Mouse (Mus musculus): ENCODE measurements around the gene Cd101.

The Cd101 gene

DNA sequence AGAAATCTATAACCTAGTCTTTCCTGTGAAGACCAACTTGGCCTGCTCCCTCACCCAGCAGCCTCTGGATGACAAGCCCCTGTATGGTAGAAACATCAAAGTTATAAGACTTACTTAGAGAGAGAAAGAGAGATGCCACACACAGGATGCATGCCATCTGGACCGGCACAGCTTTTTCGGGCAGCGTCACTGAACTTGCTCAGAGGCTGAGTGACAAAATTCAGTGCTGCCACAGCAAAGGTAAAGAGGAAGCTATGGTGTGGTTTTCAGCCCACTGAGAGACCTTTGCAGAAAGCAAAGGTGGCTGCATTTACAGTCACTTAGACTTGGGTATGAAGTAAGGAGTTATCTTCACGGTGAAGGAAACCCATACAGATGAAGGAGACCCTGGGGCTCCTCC is at the start of gene Cd101:
TSS of gene Cd101 (minus strand) at position 218 of the 400 bp plus-strand sequence.
- DNase-seq (ENCODE audit: low read depth, low spot score) = no peak

DNA sequence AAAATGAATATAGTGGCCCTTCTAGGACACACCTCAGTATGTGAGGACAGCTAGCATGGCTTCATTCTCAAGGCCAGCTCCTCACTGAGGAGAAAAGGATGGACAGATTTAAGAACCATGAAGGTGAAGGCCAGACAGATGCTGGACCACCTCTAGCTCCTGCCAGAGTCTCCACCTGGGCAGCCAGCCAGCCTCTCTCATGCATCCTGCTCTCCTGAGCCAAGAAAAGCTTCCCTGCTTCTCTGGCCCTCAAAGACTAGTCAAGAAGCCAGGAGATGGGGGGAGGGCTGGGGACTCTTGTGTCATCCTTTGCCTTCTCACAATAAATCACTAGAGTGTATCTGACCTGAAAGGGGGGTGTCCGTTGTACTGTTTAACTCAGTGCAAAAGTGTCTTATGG is 49.0 kb upstream of the Cd101 start:
- DNase-seq (ENCODE audit: low read depth, low spot score) = no peak

DNA sequence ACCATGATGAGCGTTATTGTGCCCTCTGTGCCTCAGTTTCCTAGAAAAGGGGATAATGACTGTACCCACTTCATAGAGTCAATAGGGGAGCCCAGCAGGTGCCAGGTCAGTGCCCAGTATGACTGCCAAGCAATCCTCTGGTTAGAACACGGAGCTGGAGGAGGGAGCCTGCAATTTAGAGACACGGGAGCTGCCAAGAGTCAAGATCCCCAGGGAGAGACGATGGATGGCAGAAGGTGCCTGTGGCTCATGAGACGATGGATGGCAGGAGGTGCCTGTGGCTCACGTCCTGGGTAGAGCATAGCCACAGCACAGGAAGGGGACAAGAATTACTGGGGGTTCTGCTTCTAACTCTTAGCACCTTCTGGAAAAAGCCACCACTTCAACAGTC is 48.3 kb upstream of the Cd101 start:
- no peak for DNase-seq (ENCODE audit: low read depth, low spot score)

DNA sequence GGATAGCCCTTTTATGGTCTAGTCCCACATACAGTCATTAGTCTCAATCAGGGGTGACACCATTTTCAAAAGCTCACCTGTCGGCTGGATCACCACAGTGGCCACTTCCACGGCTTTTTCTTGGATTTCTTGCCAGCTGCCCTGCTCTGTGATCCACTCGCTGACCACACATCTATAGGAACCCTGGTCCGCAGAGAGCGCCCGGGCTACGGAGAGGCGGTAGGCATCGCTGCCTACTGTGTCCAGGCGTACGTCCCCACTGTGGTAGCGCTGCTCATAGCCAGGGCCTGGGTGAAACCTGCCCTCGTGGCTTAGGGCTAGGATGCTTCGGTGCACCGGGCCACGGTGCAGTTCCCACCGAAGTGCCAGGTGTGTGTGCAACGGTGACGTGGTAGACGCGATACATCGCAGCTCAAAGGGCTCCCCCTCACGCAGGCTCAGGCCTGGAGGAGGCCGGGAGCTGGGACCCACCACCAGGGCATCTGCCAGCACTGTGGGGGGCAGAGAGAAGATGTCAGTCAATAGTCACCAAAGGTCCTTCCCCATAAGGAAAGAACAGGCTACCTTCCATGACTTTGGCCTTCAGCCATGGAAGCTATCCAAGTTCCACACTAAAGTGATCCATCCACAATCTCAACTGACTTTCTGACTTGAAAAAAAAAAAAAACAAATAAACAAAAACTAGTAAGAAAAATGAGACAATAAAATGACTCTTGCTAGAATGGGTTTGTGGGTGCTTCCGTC is 47.8 kb upstream of the Cd101 start:
- DNase-seq (ENCODE audit: low read depth, low spot score) = no peak

DNA sequence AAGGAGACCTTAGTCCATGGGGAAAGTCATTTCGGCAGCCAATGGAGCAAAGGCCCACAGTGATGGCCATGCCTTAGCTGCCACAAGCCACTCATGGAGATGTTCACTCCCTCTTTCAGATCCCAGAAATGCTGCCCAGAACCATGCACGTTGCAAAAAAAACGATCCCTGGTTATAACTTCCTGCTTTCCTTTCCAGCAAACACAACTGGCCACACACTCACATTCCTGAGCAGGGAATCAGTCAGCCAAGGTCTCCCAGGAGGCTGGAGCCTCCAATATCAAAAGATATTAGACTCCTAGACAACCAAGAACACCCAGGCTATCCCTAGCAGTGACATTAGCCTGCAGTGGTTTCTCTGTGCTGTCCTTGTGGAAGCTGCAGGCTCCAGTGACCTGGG is 46.5 kb upstream of the Cd101 start:
- DNase-seq (ENCODE audit: low read depth, low spot score) = no peak

DNA sequence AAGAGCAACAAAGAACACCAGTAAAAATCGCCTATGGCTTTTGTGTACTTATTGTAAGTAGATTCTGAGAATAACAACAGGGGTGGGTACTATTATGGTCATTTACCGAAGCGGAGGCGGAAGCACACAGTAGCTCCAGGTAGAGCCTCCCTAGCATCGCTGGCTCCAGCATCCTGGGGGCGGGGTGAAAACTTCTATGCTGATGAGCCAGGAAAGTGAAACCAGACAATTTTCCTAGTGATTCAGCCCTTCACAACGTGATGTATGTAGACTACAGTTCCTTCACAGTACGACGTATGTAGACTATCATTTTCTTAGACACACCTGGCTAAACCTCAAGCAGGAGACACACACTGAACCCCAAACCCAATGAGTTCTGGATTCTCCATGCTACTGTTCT is 44.0 kb upstream of the Cd101 start:
- DNase-seq (ENCODE audit: low read depth, low spot score) = no peak

DNA sequence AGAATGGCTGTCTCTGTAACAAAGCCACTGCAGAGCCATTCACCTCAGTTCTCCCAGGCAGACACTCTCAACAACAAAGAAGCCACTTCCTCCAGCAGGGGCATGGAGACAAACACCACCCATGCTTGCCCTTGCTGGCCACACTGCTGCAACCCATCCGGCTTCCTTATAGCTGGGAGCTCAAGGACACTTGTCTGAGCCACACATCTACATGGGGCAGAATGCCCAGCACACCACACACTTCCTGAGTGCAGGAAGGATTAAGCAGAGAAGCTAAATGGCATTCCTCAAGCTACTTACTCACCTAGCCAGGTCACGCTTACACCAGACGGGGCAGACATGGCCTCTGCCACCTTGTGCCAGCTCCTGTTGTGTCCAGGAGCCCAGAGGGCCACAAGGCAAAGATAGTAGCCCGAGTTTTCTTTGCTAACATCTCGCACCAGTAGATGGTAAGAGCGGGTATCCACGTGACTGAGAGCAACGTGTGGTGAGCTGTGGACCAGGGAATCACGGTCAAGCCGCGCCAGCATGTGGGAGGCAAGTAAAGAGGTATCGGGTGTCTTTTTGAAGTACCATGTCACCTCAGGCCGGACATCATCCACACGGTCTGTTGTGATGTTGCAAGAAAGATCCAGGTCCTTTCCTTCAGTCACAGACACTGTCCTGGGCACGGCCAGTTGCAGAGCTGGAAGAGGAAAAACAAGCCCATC is 43.3 kb upstream of the Cd101 start:
- no peak for DNase-seq (ENCODE audit: low read depth, low spot score)

DNA sequence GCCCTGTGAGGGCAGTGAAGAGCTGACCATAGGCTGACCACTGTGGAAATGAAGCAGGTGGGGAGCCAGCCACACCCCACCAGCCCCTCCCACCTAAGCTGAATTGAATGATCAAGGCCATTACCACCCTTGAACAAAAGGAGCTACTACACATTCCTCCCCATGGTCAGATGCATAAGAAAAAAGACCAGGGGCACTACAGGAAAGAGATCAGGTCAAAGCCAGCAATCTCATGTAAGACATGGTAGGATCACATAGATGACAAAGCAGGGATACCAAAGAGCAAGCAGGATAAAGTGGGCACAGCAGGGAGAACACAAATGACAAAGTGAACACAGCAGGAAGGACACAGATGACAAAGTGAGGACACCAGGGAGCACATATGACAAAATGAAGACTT is 42.2 kb upstream of the Cd101 start:
- no peak for DNase-seq (ENCODE audit: low read depth, low spot score)

DNA sequence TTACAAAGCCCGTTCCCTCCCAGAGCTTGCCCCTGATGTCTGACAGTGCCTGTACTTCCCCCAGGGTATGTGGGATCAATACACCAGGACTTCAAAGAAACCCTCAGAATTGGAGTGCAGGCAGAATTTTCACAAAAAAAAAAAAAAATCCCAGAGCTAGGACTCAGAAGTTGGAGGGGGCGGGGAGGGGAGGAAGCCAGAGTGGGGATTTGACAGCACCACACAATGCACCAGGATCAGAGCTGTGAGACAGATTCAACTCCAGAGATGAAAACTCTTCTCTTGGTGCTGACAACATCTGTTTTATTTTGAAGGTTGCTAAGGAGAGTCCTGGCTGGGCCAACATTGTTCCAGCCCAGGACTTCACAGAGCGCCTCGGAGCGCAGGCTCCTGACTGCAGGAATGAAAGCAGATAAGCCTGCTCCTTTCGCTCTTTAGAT is 41.5 kb upstream of the Cd101 start:
- DNase-seq (ENCODE audit: low read depth, low spot score) = no peak

DNA sequence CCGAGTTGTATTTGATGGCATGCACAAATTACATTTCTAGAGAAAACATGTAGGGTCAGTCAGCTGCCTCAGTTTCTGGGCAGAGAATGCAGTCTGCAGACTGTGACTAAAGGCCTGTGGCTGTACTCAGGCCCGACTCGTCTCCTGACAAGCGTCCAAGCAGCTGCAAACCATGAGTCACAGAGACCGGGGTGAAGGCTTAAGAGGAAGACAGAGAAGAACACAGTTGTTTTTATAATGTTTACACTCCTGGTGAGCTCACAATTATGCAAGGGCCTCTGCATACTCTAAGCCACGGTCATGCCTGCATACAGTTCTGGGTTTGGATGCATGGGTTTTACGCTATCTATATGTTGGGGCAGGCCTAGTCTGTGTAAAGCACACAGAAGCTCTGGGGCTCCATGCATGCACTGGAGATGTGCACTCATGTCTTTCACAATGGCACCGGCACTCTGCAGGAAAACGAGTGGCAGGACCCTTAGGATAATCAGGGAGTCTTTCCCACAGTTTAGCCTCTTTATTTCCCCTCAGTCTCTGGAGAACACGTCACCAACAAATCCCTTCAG is 41.0 kb upstream of the Cd101 start:
- no peak for DNase-seq (ENCODE audit: low read depth, low spot score)

DNA sequence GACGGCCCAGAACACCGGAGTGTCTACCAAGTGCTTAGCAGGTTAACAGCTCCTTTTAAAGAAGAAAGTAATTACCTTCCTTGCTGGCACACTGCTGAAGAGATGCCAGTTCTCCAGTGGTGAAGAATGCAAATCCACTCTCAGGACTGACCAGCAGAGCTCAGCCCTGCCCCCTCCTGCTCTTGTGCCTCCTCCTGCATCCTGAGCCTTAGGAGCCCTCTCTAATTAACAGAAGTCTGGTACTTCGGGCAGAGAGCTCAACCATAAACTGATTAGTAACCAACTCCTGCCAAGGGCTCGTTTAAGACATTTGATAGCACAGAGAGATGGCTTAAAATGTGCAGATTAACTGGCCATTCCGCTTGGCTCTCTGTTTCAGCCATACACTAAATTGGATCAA is 39.3 kb upstream of the Cd101 start:
- DNase-seq (ENCODE audit: low read depth, low spot score) = no peak

DNA sequence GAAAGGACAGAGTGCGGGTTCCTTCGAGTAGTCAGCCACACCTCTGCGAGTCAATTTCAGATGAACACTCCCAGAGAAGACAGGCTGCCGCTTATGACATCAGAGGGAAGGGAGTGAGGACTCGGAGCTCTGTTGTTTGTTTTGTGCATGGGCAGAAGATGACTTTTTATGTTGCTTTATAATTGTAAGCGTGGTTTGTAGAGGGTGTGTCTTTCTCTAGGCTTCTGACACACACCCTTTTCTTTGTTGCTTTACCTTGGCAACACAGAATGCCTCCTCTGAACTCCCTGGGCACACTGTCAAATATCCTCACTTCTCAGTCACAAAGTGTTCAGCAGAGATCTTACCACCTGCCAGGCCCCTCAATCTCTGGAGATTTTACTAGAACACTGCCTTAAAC is 36.8 kb upstream of the Cd101 start:
- DNase-seq (ENCODE audit: low read depth, low spot score) = no peak

DNA sequence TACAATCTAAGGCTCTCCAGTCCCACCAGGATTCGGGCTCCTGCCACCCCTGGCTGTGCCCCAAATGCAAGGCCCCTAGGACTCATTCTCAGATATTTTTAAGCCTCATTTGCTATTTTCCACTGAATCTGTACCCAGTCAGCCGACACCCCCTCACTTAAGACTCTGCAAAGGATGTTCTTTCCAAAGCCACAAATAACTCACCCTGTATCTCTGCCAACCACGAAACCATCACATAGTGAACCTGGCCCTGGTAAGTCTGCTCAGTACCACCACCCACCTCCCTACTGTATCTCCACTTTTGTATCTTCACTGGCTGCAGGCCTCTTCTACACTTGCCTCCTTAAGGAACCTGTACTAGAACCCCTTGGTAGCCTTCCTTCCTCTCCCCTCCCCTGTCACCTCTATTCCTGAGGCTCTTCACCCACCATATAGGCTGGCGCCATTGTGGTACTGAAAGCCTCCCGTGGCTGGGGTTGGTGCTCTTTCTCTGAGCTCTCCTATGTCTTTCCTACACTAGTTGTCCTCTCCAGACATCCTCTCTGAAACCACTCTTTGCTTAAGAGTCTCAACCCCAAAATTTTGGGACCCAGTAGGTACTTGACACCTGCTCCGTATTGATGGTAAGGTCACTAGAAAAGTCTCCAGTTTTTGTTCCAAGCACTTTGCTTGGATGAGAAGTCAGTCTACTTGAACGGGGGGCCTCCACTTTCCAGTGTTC is 32.7 kb upstream of the Cd101 start:
- no peak for DNase-seq (ENCODE audit: low read depth, low spot score)

DNA sequence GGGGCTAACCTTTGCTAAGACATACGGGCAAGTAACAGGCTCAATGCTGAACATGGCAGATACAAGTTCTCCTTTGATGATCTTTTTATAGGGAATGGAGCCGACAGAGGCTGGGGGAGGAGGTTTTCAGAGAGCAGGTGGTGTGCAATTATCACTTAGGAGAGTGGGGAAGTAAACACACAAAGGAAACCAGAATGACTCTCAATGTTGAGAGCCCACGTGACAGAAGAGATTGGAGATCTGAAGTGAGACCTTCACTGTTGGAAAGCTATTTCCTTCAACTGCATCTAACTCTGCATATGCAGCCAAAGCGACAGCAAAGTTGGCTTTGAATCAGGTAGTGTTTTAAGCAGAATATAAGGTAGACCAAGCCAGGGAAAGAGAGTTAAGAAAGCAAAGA is 29.9 kb upstream of the Cd101 start:
- no peak for DNase-seq (ENCODE audit: low read depth, low spot score)

DNA sequence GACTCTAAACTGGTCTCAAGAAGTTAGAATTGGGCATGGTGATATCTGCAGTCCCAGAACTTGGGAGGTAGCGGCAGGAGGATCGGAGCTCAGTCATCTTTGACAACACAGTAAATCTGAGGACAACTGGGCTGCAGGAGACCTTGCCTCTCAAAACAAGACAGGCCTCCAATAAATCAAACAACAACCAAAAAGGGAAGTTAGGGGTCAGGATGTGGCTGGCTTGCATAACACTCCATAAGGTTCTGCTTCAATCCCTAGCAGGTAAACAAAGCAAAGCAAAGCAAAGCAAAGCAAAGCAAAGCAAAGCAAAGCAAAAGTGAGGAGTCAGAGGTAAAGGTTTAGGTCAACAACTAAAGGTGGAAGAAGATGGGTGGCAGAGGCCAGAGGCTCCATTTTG is 28.8 kb upstream of the Cd101 start:
- DNase-seq (ENCODE audit: low read depth, low spot score) = no peak

DNA sequence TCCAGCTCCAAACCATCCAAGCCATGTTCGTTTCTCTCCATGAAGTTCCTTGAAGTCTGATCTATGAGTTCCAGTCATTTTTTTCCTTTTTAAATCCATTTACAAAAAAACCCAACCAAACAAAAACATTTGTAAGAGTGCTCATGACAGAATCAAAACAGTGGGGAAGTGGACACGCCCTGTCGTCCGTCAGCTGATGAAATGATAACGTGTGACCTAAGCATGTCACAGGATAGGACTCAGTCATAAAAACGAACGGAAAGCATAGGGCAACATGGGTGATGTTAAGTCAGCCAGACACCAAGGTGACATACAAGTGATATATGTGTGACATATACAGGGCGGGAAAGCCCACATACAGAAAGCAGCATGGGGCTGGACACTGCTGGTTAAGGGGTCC is 25.9 kb upstream of the Cd101 start:
- no peak for DNase-seq (ENCODE audit: low read depth, low spot score)

DNA sequence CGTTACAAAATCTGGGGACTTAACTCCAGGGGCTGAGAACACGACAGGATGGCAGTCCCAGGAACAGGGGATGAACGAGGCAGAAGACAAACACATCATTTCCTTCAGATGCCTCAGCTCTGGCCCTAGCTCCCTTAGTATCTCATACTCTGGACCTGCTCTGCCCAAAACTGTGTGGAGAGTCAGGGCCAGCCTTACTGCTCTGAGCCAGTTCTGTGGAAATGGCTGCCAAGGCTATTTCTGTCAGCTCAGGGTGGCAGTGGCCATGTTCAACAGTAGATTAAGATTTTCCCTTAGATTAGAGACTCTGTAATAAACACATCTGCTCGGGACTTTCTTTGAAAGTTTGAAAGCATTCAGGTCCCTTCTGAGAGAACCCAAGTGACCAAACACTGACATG is 22.2 kb upstream of the Cd101 start:
- DNase-seq (ENCODE audit: low read depth, low spot score) = no peak

DNA sequence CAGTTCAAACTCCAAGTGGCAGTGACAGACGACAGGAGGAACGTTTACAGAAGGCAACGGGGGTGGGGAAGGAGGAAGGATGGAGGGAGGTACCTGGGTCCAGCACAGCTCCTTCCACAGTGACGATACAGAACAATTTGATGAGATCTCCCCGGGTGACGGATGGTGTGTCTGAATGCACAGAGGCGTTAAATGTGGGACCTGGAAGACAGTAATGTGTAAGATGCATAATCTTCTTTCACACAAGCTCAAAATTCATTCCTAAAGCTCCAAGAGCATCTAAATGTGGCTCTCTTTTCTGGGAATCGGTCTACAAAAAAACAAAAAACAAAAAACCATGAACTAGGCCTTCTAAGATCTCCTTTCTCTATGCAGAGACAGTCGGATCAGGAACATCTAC is 20.6 kb upstream of the Cd101 start:
- no peak for DNase-seq (ENCODE audit: low read depth, low spot score)

DNA sequence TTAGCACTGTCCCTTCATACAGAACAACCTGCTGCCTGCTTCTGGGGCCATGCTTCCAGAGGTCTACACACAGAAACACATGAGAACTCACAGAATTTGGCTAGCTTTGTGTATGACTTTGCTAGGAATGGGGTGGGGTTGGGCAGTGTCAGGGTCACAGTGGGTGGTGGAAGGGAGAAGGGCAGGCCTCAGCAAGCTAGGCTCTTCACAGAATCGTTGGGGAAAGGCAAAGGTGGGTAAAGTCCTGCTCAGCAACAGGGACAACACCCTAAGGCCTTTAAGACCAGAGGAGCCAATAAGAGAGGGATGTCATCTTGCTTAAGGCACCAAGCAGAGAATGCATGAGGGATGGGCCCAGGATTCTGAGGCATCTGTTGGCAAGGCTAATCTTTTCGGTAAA is 19.4 kb upstream of the Cd101 start:
- no peak for DNase-seq (ENCODE audit: low read depth, low spot score)

DNA sequence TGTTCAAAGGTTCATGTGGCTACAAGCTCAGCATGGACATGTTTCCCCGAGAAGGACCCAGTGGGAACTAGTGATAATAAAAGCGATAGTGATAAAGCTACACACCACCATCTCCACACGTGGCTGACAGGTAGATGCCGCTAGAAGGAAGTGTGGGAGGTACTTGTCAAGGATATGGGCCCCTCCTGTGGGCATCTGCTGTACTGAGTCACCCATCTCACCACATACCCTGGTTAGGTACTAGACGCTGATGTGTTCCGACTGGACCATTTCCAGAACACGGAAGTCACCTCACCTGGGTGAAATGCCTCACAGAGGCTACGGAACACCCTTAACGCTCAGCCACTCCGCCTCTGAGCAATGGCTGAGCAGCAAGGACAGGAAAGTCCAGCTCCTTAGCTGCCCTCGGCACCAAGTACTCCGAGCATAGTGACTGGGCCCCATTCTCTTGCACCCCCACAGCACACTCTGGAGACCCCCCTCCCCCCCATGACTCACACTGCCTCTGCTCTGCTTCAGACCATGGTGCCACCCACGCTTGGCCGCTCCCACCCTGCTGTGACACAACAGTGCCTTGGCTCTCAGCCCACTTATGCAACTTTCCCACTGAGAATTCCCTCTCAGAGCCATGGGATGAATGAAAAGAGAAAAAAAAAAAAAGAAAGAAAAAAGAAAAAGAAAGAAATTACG is 18.4 kb upstream of the Cd101 start:
- no peak for DNase-seq (ENCODE audit: low read depth, low spot score)

DNA sequence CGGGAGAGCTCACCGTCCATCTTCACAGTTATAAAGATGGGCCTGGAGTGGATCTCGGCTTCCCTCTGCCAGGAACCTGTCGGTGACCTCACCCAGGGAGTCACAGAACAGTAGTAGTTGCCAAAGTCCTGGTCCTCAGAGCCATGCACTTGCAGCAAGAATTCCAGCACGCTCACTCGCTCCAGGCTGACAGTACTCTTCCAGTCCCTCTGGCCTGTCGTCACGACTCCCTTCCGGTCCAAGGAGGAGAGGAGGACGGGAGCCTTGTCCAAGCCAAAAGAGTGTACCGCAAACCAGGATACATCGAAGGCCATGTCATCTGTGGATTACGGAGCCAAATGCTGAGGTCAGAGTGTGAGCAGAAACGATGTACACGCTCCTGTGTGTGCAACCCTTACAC is 16.1 kb upstream of the Cd101 start:
- no peak for DNase-seq (ENCODE audit: low read depth, low spot score)

DNA sequence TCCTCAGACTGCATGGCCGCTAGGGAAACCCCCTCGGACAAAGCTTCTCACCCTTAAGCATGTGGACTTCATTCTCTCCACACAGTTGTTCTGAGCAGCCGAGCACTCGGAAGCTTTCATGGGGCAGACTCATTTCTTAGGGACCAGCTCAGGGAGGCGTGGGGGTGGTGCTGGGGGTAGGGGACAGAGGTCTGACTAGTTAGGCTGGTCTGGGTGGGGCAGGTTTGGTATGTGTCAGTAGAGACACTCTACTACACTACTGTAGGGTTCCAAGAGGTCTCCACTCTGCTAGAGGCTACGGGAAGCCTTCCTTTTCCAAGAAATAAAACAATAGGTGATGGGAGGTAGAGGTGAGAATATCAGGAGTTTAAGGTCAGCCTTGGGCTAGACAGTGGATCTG is 15.3 kb upstream of the Cd101 start:
- DNase-seq (ENCODE audit: low read depth, low spot score) = no peak

Measured in retina, adult 2 months (tissue).